Mouse (Mus musculus) gastrocnemius, postnatal 10 days (tissue): ENCODE results near the gene Ttyh3. TPM values are rescaled to one million over a fixed set of nuclear protein-coding genes. Genes with fewer than 3 reads are reported as not detected.
A peak's percentile ranks its signal among the peaks of the same experiment; 100 is the strongest.

Experiments
- DNase-seq: peaks from one replicate; pipeline ENCODE4 v3.0.0; 2021; ENCODE audit warnings: mixed read lengths
- total RNA-seq, 2 experiments: library from RNA; stranded (reverse); gene quantifications; 2 replicates each; pipeline ENCODE4 v1.2.3; 2021

The Ttyh3 gene
- total RNA-seq, 2 experiments from 2014 or later, result 33.4 to 42.5 TPM

- DNase-seq, result no peak
Observed at GRCm38 (mm10) chr5:140628995-140629394, 19.8 kb downstream of the Ttyh3 start.

DNA sequence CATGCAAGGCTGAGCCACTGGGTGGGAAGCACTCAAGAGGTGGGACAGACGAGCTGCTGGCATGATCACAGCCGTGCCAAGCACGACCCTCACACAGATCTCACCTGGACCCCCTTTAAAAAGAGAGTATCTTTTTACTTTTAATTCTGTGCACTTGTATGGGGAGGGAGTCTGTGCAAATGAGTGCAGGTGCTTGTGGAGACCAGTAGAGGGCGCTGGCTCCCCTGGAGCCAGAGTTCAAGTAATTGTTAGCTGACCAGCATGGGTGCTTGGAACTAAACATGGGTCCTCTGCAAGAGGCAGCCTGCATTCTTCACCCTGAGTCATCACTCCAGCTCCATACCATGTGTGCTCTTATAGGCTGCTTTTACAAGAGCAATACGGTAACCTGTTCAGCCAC, 21.3 kb downstream of the Ttyh3 start:
- no peak for DNase-seq

GRCm38 (mm10) chr5:140624961-140625360, 23.9 kb downstream of the Ttyh3 start:
- no peak for DNase-seq

DNA sequence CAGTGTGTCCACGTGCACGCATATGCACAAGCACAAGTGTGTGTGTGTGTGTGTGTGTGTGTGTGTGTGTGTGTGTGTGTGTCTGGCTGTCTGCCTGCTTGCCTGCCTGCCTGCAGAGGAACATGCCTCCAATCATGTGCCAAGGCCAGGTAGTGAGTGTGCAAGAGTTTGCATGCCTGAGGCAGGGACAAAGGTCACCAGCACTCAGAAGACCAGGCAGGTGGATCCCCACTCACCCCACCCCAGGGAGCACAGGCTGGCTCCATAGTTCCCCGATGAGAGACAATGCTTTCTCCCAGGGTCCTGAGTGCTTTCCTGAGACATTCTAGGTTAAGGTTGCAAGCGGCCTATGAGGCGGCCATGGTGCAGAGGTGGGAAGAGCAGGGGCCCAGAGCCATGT, 24.6 kb downstream of the Ttyh3 start:
- no peak for DNase-seq

GRCm38 (mm10) chr5:140623791-140624190, 25.0 kb downstream of the Ttyh3 start:
- DNase-seq, result no peak

- DNase-seq, result no peak
Observed at GRCm38 (mm10) chr5:140622978-140623670, 25.7 kb downstream of the Ttyh3 start.

DNA sequence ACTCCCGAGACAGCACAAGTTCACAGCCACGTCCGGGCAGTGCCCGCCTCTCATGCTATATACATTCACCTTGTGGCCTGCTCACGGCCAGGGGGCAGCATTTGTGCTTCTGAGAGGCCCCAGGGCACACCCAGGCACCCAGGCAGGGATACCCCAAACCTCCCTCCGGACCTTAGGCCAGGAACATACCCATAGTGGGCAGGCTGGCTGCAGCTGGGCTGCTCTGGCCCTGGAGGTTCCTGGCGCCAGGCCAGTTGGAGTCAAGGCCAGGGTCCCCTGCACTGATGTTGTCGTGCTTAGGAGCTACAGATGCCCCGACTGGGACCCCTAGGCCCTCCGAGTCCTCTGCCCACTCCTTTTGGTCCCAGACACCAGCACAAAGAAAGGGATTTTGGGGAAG, 27.3 kb downstream of the Ttyh3 start:
- no peak for DNase-seq

- DNase-seq, result no peak
Observed at GRCm38 (mm10) chr5:140621092-140621491, 27.7 kb downstream of the Ttyh3 start.

GRCm38 (mm10) chr5:140619895-140620736, 28.7 kb downstream of the Ttyh3 start:
- no peak for DNase-seq

DNA sequence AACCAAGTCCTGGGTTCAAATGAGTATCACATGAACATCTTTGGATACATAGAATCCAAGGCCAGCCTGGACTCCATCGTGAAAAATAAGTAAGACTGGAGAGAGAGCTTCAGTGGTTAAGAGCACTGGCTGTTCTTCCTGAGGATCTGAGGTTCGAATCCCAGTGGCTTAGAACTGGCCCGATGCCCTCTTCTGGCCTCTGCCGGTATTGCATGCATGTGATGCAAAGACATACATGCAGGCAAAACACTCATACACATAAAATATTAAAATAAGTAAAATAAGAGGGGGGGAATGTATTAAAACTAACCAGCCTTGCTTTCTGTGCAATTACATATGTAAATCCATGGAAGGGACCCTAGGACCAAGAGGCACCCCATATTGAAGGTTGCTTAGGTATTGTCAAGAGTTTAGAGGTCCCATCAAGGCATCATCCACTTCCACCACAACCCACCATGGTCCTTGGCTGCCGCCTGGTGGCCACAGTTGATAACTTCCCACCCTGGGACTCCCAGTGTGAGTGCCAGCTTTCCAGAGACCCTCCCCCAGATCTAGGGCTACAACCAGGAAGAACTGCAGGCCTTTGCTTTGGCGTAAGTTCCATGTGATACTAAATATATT, 29.6 kb downstream of the Ttyh3 start:
- DNase-seq, result peak; percentile 79

- DNase-seq, result no peak
Observed at GRCm38 (mm10) chr5:140617714-140618113, 31.1 kb downstream of the Ttyh3 start.

GRCm38 (mm10) chr5:140616691-140617090, 32.1 kb downstream of the Ttyh3 start:
- no peak for DNase-seq

GRCm38 (mm10) chr5:140616110-140616503, 32.7 kb downstream of the Ttyh3 start:
- no peak for DNase-seq

DNA sequence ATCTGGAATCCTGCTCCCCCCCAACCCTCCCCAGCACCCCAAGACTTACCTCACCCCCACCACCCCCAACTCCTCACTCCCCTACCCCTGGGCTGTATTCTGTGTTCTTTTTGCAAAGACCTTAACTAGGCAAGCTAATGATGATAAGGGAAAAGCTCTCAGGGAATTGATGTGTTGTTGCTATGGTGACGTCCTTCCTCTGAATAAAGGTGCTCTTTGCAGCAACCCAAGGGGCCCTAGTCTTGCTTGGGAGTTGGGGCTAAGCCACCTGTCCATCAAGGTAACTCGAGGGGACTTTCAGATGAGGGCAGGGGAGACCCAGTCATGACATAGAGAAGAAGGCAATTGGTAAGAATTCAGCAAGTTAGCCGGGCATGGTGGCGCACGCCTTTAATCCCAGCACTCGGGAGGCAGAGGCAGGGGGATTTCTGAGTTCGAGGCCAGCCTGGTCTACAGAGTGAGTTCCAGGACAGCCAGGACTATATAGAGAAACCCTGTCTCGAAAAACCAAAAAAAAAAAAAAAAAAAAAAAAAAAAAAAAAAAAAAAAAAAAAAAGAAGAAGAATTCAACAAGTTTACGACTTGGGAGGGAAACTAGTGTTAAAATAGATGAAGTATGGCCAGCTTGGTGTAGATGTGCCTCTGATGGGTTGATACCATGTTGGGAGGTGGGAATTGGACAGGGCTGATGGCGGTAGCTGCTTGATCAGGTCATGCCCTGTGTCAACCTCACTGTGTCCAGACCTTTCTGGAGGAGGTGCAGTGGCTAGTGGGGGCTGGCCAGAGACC, 33.3 kb downstream of the Ttyh3 start:
- DNase-seq, result no peak

DNA sequence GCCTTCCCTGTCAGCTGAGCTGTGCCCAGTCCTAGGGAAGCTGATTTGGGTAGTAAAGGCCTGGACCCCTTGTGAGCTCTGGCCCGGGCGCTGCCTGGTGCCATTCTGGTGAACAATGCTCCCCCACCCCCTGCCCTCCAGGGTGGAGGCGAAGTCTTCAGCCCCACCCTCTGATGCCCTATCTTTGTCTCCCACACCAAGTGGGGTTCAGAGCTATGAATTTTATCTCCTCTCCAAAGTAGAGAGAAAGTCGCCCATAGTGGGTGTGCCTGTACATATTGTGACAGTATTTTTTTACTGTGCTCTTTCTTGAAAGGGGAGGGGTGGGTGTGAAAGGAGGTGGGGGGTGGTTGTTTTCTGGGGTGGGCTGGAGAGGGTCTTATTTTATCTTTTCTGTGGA, 34.0 kb downstream of the Ttyh3 start:
- DNase-seq, result no peak

GRCm38 (mm10) chr5:140614141-140614540, 34.7 kb downstream of the Ttyh3 start:
- DNase-seq, result no peak

DNA sequence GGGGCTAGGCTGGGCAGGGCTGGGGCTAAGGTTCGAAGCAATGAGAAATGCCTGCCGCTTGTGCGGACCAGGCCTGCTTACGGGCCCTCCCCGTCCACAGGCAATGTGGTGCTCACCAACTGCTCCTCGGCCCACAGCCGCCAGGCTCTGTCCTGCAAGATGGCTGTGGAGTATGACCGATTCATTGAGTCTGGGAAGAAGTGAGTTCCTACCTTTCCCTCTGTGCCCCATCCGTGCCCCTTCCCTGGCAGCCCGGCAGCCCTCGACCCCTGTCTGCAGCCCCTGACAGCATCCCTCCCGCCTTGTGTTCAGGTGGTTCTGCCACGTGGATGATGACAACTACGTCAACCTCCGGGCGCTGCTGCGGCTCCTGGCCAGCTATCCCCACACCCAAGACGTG, 36.6 kb downstream of the Ttyh3 start:
- DNase-seq, result no peak

- no peak for DNase-seq
Observed at GRCm38 (mm10) chr5:140611611-140612185, 37.1 kb downstream of the Ttyh3 start.

GRCm38 (mm10) chr5:140611021-140611583, 37.7 kb downstream of the Ttyh3 start:
- DNase-seq, result peak; percentile 84

- DNase-seq, result peak; percentile 49
Observed at GRCm38 (mm10) chr5:140610273-140611011, 38.4 kb downstream of the Ttyh3 start.
